Mouse (Mus musculus) c-Kit-positive CD71-positive TER-119-positive erythroid progenitor cells, embryonic 14.5 days (primary cell): Measurements from ENCODE around the gene Flrt1.
"Not testable (repeated sequence)": the region's sequence is repeated elsewhere in the genome, so short reads cannot be mapped to it uniquely, and the experiment has no call there.

ENCODE experiments used
- DNase-seq: peaks from one replicate; pipeline ENCODE4 v3.0.0-alpha.2; 2013; ENCODE audit warnings: low spot score

The Flrt1 gene

GRCm38 (mm10) chr19:7103349-7103992 is 2.1 kb downstream of the Flrt1 start:
- no peak for DNase-seq

- no peak for DNase-seq
Observed at GRCm38 (mm10) chr19:7102039-7102438, 3.5 kb downstream of the Flrt1 start.

DNA sequence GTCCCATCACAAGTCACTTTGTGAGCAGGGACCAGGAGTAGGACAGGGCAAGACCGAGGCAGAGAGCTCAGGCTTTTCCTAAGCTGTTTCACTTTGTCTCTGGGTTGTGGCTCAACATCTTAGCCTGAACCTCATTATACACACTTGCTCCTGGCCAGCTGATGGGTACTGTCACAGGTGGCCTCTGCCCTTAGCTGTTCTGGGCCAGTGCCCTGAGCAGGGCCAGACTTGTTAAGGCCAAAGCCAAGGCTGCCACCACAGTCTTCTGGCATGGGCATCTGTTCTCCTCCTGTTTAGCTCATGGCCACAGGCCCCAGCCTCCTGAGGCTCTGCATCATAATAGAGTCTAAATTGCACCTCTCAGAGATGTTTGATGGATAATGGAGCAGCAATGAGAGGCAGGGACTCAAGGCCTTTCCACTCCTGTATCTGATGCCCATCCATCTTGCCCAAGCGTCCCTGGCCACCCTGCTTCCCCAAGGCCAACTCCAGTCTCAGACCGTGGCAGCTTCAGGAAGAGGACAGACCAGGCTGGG is 5.8 kb downstream of the Flrt1 start:
- no peak for DNase-seq

GRCm38 (mm10) chr19:7092756-7093155 is 12.8 kb downstream of the Flrt1 start:
- DNase-seq = no peak

GRCm38 (mm10) chr19:7091448-7092050 is 14.0 kb downstream of the Flrt1 start:
- no peak for DNase-seq

DNA sequence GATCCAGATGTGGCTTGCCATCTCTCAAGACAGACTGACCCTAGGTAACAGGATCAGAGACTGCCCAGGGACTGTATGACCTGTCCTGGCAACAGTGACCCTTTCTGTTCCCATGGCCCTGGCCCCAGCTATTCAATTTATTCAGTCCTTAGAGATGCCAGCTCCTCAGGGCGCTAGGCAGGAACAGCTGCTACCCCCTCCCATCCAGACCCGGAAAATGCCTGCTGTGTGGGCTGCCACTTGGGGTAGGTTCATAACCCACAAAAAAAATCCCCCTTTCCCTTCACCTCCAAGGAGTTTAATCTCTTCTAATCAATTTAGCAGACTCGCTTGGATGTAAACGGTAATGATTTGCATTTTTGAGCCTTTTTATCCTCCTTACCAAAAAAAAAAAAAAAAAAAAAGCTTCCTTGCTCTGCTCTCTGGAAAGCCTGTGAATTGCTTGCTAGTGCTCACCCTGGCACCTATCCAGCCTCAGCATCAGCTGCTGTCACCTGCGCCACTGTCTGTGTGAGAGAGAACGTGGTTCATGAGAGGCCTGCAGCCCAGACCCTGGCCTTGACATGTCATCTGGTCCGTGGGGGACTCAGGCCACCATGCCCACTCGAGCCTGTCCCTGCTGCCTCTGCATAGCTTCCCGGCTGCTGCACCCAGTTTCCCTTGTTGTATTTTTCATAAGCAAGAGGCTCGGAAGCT is 15.0 kb downstream of the Flrt1 start:
- DNase-seq = no peak

DNA sequence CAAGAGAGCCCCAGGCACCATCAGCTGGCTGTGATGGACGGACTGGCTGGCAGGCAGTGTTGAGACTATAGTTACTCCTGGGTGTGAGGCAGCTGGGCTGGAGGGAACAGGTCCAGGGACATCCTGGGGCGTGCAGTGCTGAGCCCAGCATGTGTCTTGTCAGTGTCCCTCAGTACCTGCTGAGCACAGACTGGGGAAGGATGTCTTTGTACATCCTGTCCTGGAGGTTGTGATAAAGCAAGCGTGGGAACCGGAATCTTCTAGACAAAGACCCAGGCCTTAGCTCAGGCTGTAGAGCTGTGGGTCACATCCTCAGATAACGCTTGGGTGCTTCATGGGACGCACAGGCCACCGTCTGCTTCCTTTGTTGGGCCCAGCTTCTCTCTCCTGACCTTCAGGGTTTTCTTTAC is 15.7 kb downstream of the Flrt1 start:
- no peak for DNase-seq

- no peak for DNase-seq
Observed at GRCm38 (mm10) chr19:7089050-7089449, 16.5 kb downstream of the Flrt1 start.

DNA sequence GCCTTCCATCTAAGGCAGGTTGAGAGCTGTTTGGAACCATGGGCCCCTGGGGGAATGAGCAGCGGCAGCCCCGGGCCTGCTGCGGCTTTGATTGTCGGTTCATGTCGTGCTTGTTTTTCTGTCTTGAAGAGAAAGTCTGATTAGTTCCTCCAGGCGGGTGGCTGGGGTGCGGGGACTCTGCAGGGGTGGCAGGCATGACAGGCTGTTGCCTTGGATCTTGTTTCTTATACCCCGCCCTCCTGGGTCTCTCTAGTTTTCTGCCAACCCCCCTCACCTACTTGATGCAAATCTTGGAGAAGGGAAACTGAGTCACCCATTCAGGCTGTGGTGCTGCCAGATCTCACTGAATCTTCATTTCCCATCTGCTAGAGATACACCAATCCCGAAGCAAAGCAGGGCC is 17.0 kb downstream of the Flrt1 start:
- DNase-seq = no peak

- no peak for DNase-seq
Observed at GRCm38 (mm10) chr19:7084734-7085133, 20.8 kb downstream of the Flrt1 start.

GRCm38 (mm10) chr19:7083035-7083794 is 22.3 kb downstream of the Flrt1 start:
- no peak for DNase-seq

- no peak for DNase-seq
Observed at GRCm38 (mm10) chr19:7081516-7082266, 23.8 kb downstream of the Flrt1 start.

DNA sequence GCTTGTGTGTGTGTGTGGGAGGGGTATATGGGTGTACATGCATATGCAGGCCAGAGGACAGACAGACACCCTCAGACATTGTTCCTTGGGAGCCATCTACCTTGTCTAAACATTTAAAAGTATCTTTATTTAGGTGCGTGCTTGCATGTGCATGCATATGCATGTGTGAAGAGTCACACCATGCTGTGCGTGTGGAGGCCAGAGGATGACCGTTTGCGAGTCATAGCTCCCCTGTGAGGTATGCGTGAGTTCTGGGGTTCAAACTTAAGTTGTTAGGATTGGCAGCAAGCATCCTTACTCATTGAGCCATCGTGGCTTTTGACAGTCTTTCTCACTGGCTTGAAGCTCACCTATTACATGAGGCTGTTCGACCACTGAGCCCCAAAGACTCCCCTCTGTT is 27.3 kb downstream of the Flrt1 start:
- no peak for DNase-seq

GRCm38 (mm10) chr19:7077666-7078065 is 27.9 kb downstream of the Flrt1 start:
- DNase-seq = no peak

GRCm38 (mm10) chr19:7075336-7075735 is 30.2 kb downstream of the Flrt1 start:
- not testable (repeated sequence) for DNase-seq

GRCm38 (mm10) chr19:7073997-7074781 is 31.3 kb downstream of the Flrt1 start:
- DNase-seq = no peak

DNA sequence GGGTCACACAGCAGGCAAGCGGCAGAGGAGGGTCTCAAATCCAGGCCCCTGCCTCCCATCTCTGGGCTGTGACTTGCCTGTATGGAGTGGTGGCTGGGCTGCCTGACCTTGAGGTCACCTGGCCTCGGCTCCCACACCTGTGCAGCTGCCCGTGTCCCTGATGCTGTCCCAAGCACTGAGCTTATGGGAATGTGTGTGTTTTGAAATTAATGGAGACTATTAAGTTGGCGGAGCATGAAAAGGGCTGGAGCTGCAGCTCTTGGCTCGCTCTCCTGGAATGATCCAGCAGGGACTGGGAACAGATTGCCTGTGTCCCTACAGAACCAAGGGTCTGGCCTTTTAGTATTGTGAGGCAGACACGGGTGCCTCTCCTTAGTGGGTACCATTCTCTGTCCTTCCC is 33.3 kb downstream of the Flrt1 start:
- no peak for DNase-seq

DNA sequence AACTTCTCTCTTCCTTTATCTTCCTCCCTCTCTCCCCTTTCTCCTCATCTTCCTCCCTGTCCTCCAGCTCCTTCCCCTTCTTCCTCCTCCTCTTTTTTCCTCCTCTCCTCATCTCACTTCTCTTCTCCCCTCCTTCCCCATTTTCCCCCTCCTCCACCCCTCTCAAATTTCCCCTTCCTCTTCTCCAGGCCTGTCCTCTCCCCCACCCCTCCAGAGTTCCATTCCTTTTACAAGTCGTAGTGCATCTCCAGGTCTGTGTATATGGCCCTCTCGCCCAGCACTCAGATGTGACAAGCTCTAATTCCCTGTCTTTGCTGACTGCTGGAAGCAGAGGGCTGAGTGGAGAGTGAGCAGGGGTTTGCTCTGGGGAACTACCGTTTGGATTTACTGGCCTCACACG is 34.8 kb downstream of the Flrt1 start:
- DNase-seq = no peak

DNA sequence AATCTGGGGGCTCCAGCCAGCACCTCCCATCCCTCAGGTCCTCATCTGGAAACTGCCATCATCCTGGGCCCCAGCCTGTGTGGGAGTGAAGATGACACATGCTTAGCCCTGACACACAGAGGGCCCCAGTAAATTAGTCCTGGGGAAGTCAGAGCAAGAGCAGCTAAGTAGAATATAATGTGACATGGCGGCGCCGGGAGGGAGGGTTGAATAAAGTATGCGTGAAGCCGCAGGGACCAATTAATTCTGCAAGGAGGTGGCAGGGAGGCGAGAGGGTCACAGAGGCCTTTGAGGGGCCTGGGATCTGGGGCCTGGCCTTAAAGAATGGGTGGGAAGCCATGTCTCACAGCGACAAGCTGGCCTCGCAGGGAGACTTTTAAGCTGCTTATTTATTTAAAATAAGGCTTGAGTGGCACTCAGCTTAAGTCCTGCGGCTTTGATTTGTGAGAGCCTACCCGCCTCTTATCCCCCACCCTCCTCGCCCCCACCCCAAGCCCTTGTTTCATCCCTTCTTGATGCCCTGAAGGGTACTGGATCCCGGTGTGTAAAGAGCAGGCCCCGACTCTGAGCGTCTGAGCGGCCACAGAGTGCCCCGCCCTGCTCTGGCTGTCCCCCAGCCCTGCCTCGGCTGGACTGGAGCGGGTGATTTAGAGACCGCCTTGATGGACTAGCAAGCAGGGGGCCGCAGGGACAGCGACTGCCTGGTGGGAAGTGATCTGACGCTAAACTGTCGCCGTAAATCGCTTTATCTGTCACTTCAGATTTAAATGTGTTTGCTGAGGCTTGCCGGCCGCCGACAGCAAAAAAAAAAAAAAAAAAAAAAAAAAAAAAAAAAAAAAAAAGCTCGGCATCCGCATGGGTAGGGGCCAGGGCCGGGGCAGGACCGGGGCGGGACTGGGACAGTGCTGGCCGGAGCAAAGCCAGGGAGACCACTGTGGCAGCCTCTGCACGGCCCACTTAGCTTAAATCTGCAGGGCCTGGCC is 35.5 kb downstream of the Flrt1 start:
- no peak for DNase-seq
